Mouse (Mus musculus): ENCODE measurements at regions not wholly inside any gene's neighbourhood (a gene's known extent, or its start where the extent isn't known, plus 50 kb on each side); places are given as distances from the start of the nearest gene placed in this dataset.

- no peaks in the 10 kb centered on the region for H3K9me3 ChIP-seq (ENCODE audit: control insufficient read depth)
- H3K27me3 ChIP-seq (replicated peaks; ENCODE audit: control insufficient read depth, insufficient read depth, low read length): no peaks in the 10 kb centered on the region
- ATAC-seq: no peak
- H3K9ac ChIP-seq (ENCODE audit: low read depth, low read length): no peak overlapping the region
- no peak overlapping the region for H3K4me2 ChIP-seq (replicated peaks; ENCODE audit: low read depth)
- H3K4me1 ChIP-seq (replicated peaks; ENCODE audit: control insufficient read depth, insufficient read depth, low read length): no peaks in the 10 kb centered on the region
- TF ChIP-seq CTCF (IDR thresholded peaks at IDR 0.05; ENCODE audit: low read depth): no peak
- H3K27ac ChIP-seq (ENCODE audit: low read depth, low read length): no peak overlapping the region
- no peaks in the 10 kb centered on the region for H3K36me3 ChIP-seq (ENCODE audit: control insufficient read depth, insufficient read depth)
- H3K4me3 ChIP-seq (ENCODE audit: low read depth, low read length): no peak overlapping the region
- 80% methylated on average over 3 of the region's 3 CpGs for WGBS
Measured at GRCm38 (mm10) chr9:49958890-49959289, 160.2 kb upstream of the Ncam1 start.

- no peak for TF ChIP-seq CTCF (IDR thresholded peaks at IDR 0.05; ENCODE audit: low read depth)
- H3K36me3 ChIP-seq (ENCODE audit: control insufficient read depth, insufficient read depth): no peaks in the 10 kb centered on the region
- no peak overlapping the region for H3K4me2 ChIP-seq (replicated peaks; ENCODE audit: low read depth)
- 37% methylated on average over 3 of the region's 3 CpGs for WGBS
- no peak for ATAC-seq
- no peaks in the 10 kb centered on the region for H3K4me1 ChIP-seq (replicated peaks; ENCODE audit: control insufficient read depth, insufficient read depth, low read length)
- no peaks in the 10 kb centered on the region for H3K27me3 ChIP-seq (replicated peaks; ENCODE audit: control insufficient read depth, insufficient read depth, low read length)
- H3K9ac ChIP-seq (ENCODE audit: low read depth, low read length): no peak overlapping the region
- H3K9me3 ChIP-seq (ENCODE audit: control insufficient read depth): no peaks in the 10 kb centered on the region
- no peak overlapping the region for H3K27ac ChIP-seq (ENCODE audit: low read depth, low read length)
- H3K4me3 ChIP-seq (ENCODE audit: low read depth, low read length): no peak overlapping the region
Measured at GRCm38 (mm10) chr9:49954601-49955000, 155.9 kb upstream of the Ncam1 start.

GRCm38 (mm10) chr9:49950321-49950720, 151.6 kb upstream of the Ncam1 start:
- Histone ChIP-seq H3K4me1 (replicated peaks; ENCODE audit: control insufficient read depth, insufficient read depth, low read length) (no peaks in the 10 kb centered on the region), H3K9ac (ENCODE audit: low read depth, low read length) (no peak overlapping the region), H3K27ac (ENCODE audit: low read depth, low read length) (no peak overlapping the region), H3K9me3 (ENCODE audit: control insufficient read depth) (no peaks in the 10 kb centered on the region), H3K27me3 (replicated peaks; ENCODE audit: control insufficient read depth, insufficient read depth, low read length) (no peaks in the 10 kb centered on the region), H3K4me3 (ENCODE audit: low read depth, low read length) (no peak overlapping the region), H3K4me2 (replicated peaks; ENCODE audit: low read depth) (no peak overlapping the region), H3K36me3 (ENCODE audit: control insufficient read depth, insufficient read depth) (no peaks in the 10 kb centered on the region)
- ATAC-seq: no peak
- WGBS: 67% methylated on average over 5 of the region's 5 CpGs
- TF ChIP-seq CTCF (IDR thresholded peaks at IDR 0.05; ENCODE audit: low read depth): no peak

GRCm38 (mm10) chr9:49948546-49948945, 149.8 kb upstream of the Ncam1 start:
- ATAC-seq: no peak
- Histone ChIP-seq H3K4me2 (replicated peaks; ENCODE audit: low read depth) (no peak overlapping the region), H3K27me3 (replicated peaks; ENCODE audit: control insufficient read depth, insufficient read depth, low read length) (no peaks in the 10 kb centered on the region), H3K4me1 (replicated peaks; ENCODE audit: control insufficient read depth, insufficient read depth, low read length) (no peaks in the 10 kb centered on the region), H3K9ac (ENCODE audit: low read depth, low read length) (no peak overlapping the region), H3K27ac (ENCODE audit: low read depth, low read length) (no peak overlapping the region), H3K9me3 (ENCODE audit: control insufficient read depth) (no peaks in the 10 kb centered on the region), H3K36me3 (ENCODE audit: control insufficient read depth, insufficient read depth) (no peaks in the 10 kb centered on the region), H3K4me3 (ENCODE audit: low read depth, low read length) (no peak overlapping the region)
- WGBS: 86% methylated on average over 4 of the region's 4 CpGs
- no peak for TF ChIP-seq CTCF (IDR thresholded peaks at IDR 0.05; ENCODE audit: low read depth)

GRCm38 (mm10) chr9:49946857-49947256, 148.1 kb upstream of the Ncam1 start:
- Histone ChIP-seq H3K4me1 (replicated peaks; ENCODE audit: control insufficient read depth, insufficient read depth, low read length) (no peaks in the 10 kb centered on the region), H3K4me2 (replicated peaks; ENCODE audit: low read depth) (no peak overlapping the region), H3K27ac (ENCODE audit: low read depth, low read length) (no peak overlapping the region), H3K9ac (ENCODE audit: low read depth, low read length) (no peak overlapping the region), H3K9me3 (ENCODE audit: control insufficient read depth) (no peaks in the 10 kb centered on the region), H3K36me3 (ENCODE audit: control insufficient read depth, insufficient read depth) (no peaks in the 10 kb centered on the region), H3K27me3 (replicated peaks; ENCODE audit: control insufficient read depth, insufficient read depth, low read length) (no peaks in the 10 kb centered on the region), H3K4me3 (ENCODE audit: low read depth, low read length) (no peak overlapping the region)
- no peak for ATAC-seq
- 0 out of 2 replicates have a peak, but pooled peaks have one; percentile 23 for TF ChIP-seq CTCF (IDR thresholded peaks at IDR 0.05; ENCODE audit: low read depth)
- 69% methylated on average over 2 of the region's 2 CpGs for WGBS

GRCm38 (mm10) chr9:49935555-49936376, 137.0 kb upstream of the Ncam1 start:
- Histone ChIP-seq H3K27ac (ENCODE audit: low read depth, low read length) (no peak overlapping the region), H3K4me3 (ENCODE audit: low read depth, low read length) (no peak overlapping the region), H3K36me3 (ENCODE audit: control insufficient read depth, insufficient read depth) (no peaks in the 10 kb centered on the region), H3K27me3 (replicated peaks; ENCODE audit: control insufficient read depth, insufficient read depth, low read length) (no peaks in the 10 kb centered on the region), H3K4me1 (replicated peaks; ENCODE audit: control insufficient read depth, insufficient read depth, low read length) (no peaks in the 10 kb centered on the region), H3K9ac (ENCODE audit: low read depth, low read length) (no peak overlapping the region), H3K9me3 (ENCODE audit: control insufficient read depth) (no peaks in the 10 kb centered on the region), H3K4me2 (replicated peaks; ENCODE audit: low read depth) (no peak overlapping the region)
- 43% methylated on average over 9 of the region's 9 CpGs for WGBS
- no peak for ATAC-seq
- TF ChIP-seq CTCF (IDR thresholded peaks at IDR 0.05; ENCODE audit: low read depth): no peak

All from intestine, postnatal 0 days (tissue).